25 mouse cellular contexts compared by ENCODE assay signal in the genomic region with DNA sequence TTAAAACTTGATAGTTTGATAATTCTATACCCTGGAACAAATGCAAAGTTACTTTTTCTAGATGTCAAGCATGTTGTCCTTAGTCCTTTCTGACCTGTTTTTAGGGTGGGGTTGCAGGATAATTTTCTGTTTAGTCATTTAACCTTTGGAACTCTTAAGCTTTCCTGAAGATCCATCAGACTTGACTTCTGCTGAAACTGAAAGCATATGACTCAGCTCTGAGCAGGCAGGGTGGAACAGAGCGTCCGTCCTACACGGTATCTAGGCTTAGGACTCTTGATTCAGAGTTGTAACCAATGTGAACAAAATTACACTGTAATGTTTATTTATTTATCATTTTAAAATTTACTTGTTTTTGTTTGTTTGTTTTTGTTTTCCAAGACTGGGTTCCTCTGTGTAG.
"Had no signal": no experiment of that assay in that cellular context is flagged by ENCODE, and none has a peak within 500 bp of the region (broad histone marks: within the 10 kb centered on the region; RNA-seq: fewer than 3 reads in every experiment).

No protein-coding gene starts in this region.

- H3K9ac ChIP-seq: heart, embryonic 13.5 days; heart, embryonic 15.5 days; hindbrain, embryonic 13.5 days; hindbrain, embryonic 15.5 days; limb, embryonic 13.5 days; limb, embryonic 15.5 days; liver, embryonic 12.5 days; liver, embryonic 14.5 days had no signal

- DNase-seq: gastrocnemius, postnatal 14 days; gastrocnemius, postnatal 36 days; heart, adult 2 months; heart, postnatal 14 days; heart, postnatal 36 days; kidney, adult 18-20 months; kidney, adult 8-10 months; kidney, postnatal 10 days; kidney, postnatal 25 days; kidney, postnatal 4 days; layer of hippocampus, adult 9-11 months; layer of hippocampus, postnatal 36 days; left cerebral cortex, postnatal 4 days had no signal

- H3K9me3 ChIP-seq: heart, embryonic 15.5 days; hindbrain, embryonic 13.5 days; hindbrain, embryonic 15.5 days; limb, embryonic 13.5 days; limb, embryonic 15.5 days; liver, embryonic 12.5 days had no signal

- H3K27ac ChIP-seq: heart, adult 2 months; heart, embryonic 13.5 days; heart, embryonic 15.5 days; hindbrain, embryonic 13.5 days; hindbrain, embryonic 15.5 days; hindbrain, postnatal 0 days; layer of hippocampus, adult 2 months; left cerebral cortex, adult 2 months; limb, embryonic 13.5 days; limb, embryonic 15.5 days; liver, embryonic 12.5 days; liver, embryonic 14.5 days had no signal

- H3K27me3 ChIP-seq: heart, embryonic 13.5 days; heart, embryonic 15.5 days; hindbrain, embryonic 13.5 days; hindbrain, embryonic 15.5 days; limb, embryonic 13.5 days; limb, embryonic 15.5 days; liver, embryonic 12.5 days had no signal

- H3K4me2 ChIP-seq: heart, embryonic 11.5 days; heart, embryonic 13.5 days; heart, embryonic 15.5 days; hindbrain, embryonic 13.5 days; hindbrain, embryonic 15.5 days; limb, embryonic 13.5 days; limb, embryonic 15.5 days; liver, embryonic 12.5 days had no signal

- H3K4me3 ChIP-seq: heart, adult 2 months; heart, embryonic 13.5 days; heart, embryonic 15.5 days; hindbrain, embryonic 13.5 days; hindbrain, embryonic 15.5 days; layer of hippocampus, adult 2 months; left cerebral cortex, adult 2 months; limb, embryonic 13.5 days; limb, embryonic 15.5 days; liver, embryonic 12.5 days had no signal

- ATAC-seq: hindbrain, postnatal 0 days; liver, embryonic 12.5 days had no signal

- H3K4me1 ChIP-seq: heart, embryonic 13.5 days; heart, embryonic 15.5 days; hindbrain, embryonic 13.5 days; hindbrain, embryonic 15.5 days; limb, embryonic 13.5 days; limb, embryonic 15.5 days; liver, embryonic 12.5 days had no signal
